Mouse (Mus musculus) cortical plate, adult 2 months (tissue): ENCODE measurements around the gene Ddx59.

ENCODE experiments used
- CTCF ChIP-seq: fragments of 200-500 bp; IDR thresholded peaks from 2 replicates; pipeline ENCODE4 v1.5.1; 2011; ENCODE audit warnings: mild to moderate bottlenecking, control low read depth, low read length; ENCODE audit not compliant: insufficient read depth; ENCODE audit errors: extremely low read depth
- POLR2A ChIP-seq: fragments of 200-500 bp; IDR thresholded peaks from 2 replicates; pipeline ENCODE4 v1.6.1; 2011; ENCODE audit warnings: mild to moderate bottlenecking, low read length, control low read depth; ENCODE audit not compliant: insufficient read depth; ENCODE audit errors: extremely low read depth

DNA sequence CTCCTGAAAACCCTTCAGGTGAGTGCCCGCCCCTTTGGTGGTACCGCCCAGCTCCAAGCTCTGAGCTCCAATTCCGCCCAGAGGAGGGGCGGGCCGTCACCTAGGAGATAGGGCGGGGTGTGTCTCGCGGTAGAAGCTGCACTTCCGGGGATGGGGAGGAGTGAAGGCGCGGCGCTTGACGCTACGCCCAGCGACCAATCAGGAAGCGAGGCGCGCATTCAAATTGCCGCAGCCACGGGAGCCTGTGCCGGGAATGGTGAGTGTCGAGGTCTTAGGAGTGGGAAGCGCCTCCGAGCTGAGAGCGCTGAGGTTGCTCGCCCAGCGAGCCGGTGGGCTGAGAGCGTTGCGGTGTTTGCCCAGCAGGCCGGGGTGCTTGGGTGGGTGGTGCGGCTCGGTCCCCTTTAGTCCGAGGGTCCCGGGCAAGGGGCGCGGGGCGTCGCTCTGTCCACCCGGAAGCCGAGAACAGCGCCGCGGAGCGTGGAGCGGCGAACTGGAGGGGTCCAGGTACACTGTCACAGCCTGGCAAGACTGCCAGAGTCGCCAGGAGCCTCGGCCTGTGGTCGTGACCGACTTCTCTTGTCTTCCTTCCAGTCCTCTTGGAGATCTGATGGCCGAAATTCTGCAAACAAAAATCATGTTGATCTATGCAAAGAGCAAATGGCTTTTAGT, 51.2 kb downstream of the Ddx59 start, which contains the start of gene Kif14:
- TF ChIP-seq CTCF: no peak
- no peak for TF ChIP-seq POLR2A
